Mouse (Mus musculus) kidney, embryonic 14.5 days (tissue): ENCODE measurements around the gene Sesn1. TPM values are rescaled to one million over a fixed set of nuclear protein-coding genes. Genes with fewer than 3 reads are reported as not detected.
A peak's percentile ranks its signal among the peaks of the same experiment; 100 is the strongest.

Source experiments
- ATAC-seq: fragments of 200-750 bp; cut with Nextera tagmentation; 2 replicates; pipeline ENCODE4 v1.8.0; 2017; ENCODE audit warnings: moderate number of reproducible peaks, mild to moderate bottlenecking, moderate TSS enrichment, moderate library complexity; ENCODE audit not compliant: low FRiP score, low TSS enrichment
- H3K27ac ChIP-seq: fragments of 300-500 bp; sonication (generic); 2 replicates; pipeline ENCODE4 v1.5.1; 2014; ENCODE audit warnings: low read depth, mild to moderate bottlenecking, low read length, moderate library complexity, mixed read lengths
- H3K27me3 ChIP-seq: fragments of 300-500 bp; sonication (generic); 2 replicates; pipeline ENCODE4 v1.6.1; 2014; ENCODE audit warnings: mild to moderate bottlenecking, low read length; ENCODE audit not compliant: control insufficient read depth, insufficient read depth
- H3K36me3 ChIP-seq: fragments of 300-500 bp; sonication (generic); 2 replicates; pipeline ENCODE4 v1.6.1; 2014; ENCODE audit warnings: low read length, mixed read lengths; ENCODE audit not compliant: control insufficient read depth, insufficient read depth
- H3K4me1 ChIP-seq: fragments of 300-500 bp; sonication (generic); 2 replicates; pipeline ENCODE4 v1.6.1; 2014; ENCODE audit warnings: low read length, mixed read lengths; ENCODE audit not compliant: control insufficient read depth, insufficient read depth
- H3K4me2 ChIP-seq: fragments of 300-500 bp; sonication (generic); replicated peaks from 2 replicates; pipeline ENCODE4 v1.6.1; 2014; ENCODE audit warnings: low read depth, mild to moderate bottlenecking, low read length
- H3K4me3 ChIP-seq: fragments of 300-500 bp; sonication (generic); 2 replicates; pipeline ENCODE4 v1.5.1; 2014; ENCODE audit warnings: mild to moderate bottlenecking, low read length
- H3K9ac ChIP-seq: fragments of 300-500 bp; sonication (generic); 2 replicates; pipeline ENCODE4 v1.6.1; 2014; ENCODE audit warnings: low read depth, mild to moderate bottlenecking, low read length, moderate library complexity
- H3K9me3 ChIP-seq: fragments of 300-500 bp; sonication (generic); 2 replicates; pipeline ENCODE4 v1.6.1; 2016; ENCODE audit warnings: low read length; ENCODE audit not compliant: control insufficient read depth
- WGBS: fragments of 180-500 bp; shearing (Covaris S2); extraction: QIAGEN DNeasy Blood & Tissue Kit; methylation state at CpG from one replicate; pipeline ENCODE4 v1.1.7; 2014; 5-methylcytosine and 5-hydroxymethylcytosine counted together
- polyA plus RNA-seq: library from polyadenylated mRNA; unstranded; fragments of >200 nt; fragmentation: Nextera tagmentation; extraction: Ambion mirVana; gene quantifications from 2 replicates; pipeline ENCODE4 v1.2.1, GENCODE M21; 2014

The Sesn1 gene
- polyA plus RNA-seq, 1 experiment from 2014 or later: 32.1 TPM

- no peaks in the 10 kb centered on the region for H3K27me3 ChIP-seq
- no peak overlapping the region for H3K27ac ChIP-seq
- no peaks in the 10 kb centered on the region for H3K9me3 ChIP-seq
- H3K4me1 ChIP-seq: no peaks in the 10 kb centered on the region
- WGBS: 89% methylated on average over 6 of the region's 6 CpGs
- H3K36me3 ChIP-seq: no peaks in the 10 kb centered on the region
- H3K4me3 ChIP-seq: no peak overlapping the region
- H3K4me2 ChIP-seq: no peak overlapping the region
- ATAC-seq: no peak
- H3K9ac ChIP-seq: no peak overlapping the region
These were observed 16.9 kb downstream of the Sesn1 start for GRCm38 (mm10) chr10:41826526-41827116.

- no peak for ATAC-seq
- Histone ChIP-seq H3K4me1 (no peaks in the 10 kb centered on the region), H3K9ac (no peak overlapping the region), H3K27ac (no peak overlapping the region), H3K36me3 (no peaks in the 10 kb centered on the region), H3K4me2 (no peak overlapping the region), H3K9me3 (no peaks in the 10 kb centered on the region), H3K4me3 (no peak overlapping the region), H3K27me3 (no peaks in the 10 kb centered on the region)
- 90% methylated on average over 4 of the region's 4 CpGs for WGBS
These were observed 18.0 kb downstream of the Sesn1 start for GRCm38 (mm10) chr10:41827784-41828183.

DNA sequence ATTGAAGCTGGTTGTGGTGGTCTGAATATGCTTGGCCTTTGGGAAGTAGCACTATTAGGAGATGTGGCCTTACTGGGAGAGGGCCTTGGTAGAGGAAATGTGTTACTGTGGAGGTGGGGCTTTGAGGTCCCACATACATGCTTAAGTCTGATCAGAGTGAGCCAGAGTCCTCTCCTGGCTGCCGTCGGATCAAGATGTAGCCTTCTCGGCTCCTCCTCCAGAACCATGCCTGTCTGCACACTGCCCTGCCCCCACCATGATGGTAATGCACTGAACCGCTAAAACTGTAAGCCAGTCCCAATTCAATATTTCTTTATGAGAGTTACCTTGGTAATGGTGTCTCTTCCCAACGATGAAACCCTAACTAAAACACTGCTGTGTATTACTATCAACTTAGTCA is 19.5 kb downstream of the Sesn1 start:
- H3K4me3 ChIP-seq: no peak overlapping the region
- no peak overlapping the region for H3K9ac ChIP-seq
- H3K4me1 ChIP-seq: no peaks in the 10 kb centered on the region
- WGBS: 71% methylated on average over 5 of the region's 5 CpGs
- no peak for ATAC-seq
- no peak overlapping the region for H3K27ac ChIP-seq
- no peaks in the 10 kb centered on the region for H3K36me3 ChIP-seq
- H3K9me3 ChIP-seq: no peaks in the 10 kb centered on the region
- no peak overlapping the region for H3K4me2 ChIP-seq
- H3K27me3 ChIP-seq: no peaks in the 10 kb centered on the region

DNA sequence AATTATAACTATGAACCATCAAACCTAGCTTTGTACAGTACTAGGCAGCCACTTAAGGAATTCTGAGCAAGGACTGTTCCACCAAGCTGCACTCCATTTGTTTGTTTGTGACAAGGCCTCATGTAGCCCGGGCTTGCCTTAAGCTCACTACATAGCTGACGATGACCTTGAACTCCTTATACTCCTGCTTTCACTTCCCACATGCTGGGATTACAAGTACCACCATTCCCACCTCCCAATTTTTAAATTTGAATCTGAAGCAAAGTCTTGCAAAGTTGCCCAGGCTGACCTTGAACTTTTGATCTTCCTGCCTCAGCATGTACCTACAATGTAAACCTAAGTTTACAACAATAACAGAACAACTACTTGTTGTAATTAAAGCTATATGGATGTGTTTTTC is 20.2 kb downstream of the Sesn1 start:
- Histone ChIP-seq H3K36me3 (no peaks in the 10 kb centered on the region), H3K27me3 (no peaks in the 10 kb centered on the region), H3K9ac (no peak overlapping the region), H3K27ac (no peak overlapping the region), H3K4me2 (no peak overlapping the region), H3K4me1 (no peaks in the 10 kb centered on the region), H3K4me3 (no peak overlapping the region), H3K9me3 (no peaks in the 10 kb centered on the region)
- ATAC-seq: no peak
- WGBS: 100% methylated on average over 2 of the region's 2 CpGs

GRCm38 (mm10) chr10:41830445-41830844 is 20.7 kb downstream of the Sesn1 start:
- Histone ChIP-seq H3K27ac (no peak overlapping the region), H3K9ac (no peak overlapping the region), H3K4me3 (no peak overlapping the region), H3K4me1 (no peaks in the 10 kb centered on the region), H3K9me3 (no peaks in the 10 kb centered on the region), H3K27me3 (no peaks in the 10 kb centered on the region), H3K36me3 (no peaks in the 10 kb centered on the region), H3K4me2 (no peak overlapping the region)
- 70% methylated on average over 4 of the region's 4 CpGs for WGBS
- no peak for ATAC-seq

DNA sequence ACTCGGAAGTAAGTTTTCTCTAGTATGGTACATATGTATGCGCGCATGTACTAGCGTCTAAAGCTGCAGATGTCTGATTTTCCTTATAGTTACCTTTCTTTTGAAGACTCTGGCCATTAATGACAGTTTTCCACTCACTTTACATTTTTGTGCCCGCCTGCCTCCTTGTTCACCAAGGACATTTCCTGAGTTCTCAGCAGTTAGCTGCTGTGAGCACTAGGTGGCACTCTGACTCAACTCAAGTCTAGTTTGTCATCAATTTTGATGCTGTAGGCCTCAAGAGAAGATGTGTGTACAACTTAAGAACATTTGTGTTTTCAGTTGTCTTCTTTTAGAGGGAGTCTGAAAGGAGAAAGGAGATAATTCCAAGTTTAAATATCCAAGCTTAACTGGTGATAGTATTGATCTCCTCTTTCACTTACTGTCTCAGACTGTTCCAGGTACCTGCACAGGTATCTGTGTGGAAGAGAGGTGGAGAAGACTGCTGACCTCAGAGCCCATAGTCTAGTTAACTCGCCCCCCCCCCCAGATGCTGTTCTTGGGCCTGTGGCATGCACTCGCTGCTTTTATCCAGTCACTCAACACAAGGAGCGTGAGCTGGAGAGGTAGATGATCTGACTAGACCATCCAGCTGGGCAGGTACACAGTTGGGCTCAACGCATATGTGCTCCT is 21.3 kb downstream of the Sesn1 start:
- H3K27ac ChIP-seq: no peak overlapping the region

DNA sequence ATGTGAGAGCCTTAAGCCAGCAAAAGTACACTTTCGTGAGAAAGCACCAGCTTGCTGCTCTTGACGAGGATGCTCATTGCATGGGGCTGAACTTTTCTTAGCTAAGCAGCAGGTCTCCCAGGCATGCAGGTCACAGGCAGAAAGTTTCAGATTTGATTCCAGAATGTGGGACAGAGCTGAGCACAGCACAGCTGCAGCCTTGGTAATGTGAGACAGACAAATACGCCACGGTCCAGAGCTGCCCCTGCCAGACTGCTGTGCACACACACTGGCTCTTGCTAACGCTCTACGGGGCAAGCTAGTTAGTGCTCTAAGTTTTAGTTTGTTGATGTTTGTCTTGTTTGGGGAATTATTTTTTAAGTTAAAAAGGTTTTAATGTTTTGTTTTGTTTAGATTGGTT is 22.5 kb downstream of the Sesn1 start:
- Histone ChIP-seq H3K9ac (no peak overlapping the region), H3K4me2 (no peak overlapping the region), H3K27ac (no peak overlapping the region), H3K4me1 (no peaks in the 10 kb centered on the region), H3K9me3 (no peaks in the 10 kb centered on the region), H3K27me3 (no peaks in the 10 kb centered on the region), H3K4me3 (no peak overlapping the region), H3K36me3 (no peaks in the 10 kb centered on the region)
- 28% methylated on average over 6 of the region's 6 CpGs for WGBS
- ATAC-seq: peak; percentile 90

More for the DNA sequence above, 21.3 kb downstream of the Sesn1 start:
- no peak overlapping the region for H3K4me2 ChIP-seq
- H3K4me1 ChIP-seq: no peaks in the 10 kb centered on the region
- no peaks in the 10 kb centered on the region for H3K36me3 ChIP-seq
- no peaks in the 10 kb centered on the region for H3K9me3 ChIP-seq
- H3K9ac ChIP-seq: no peak overlapping the region
- 51% methylated on average over 9 of the region's 9 CpGs for WGBS
- 0 out of 2 replicates have a peak, but pooled peaks have one; percentile 43 for ATAC-seq
- no peaks in the 10 kb centered on the region for H3K27me3 ChIP-seq
- H3K4me3 ChIP-seq: no peak overlapping the region

GRCm38 (mm10) chr10:41834131-41834530 is 24.4 kb downstream of the Sesn1 start:
- Histone ChIP-seq H3K4me2 (no peak overlapping the region), H3K9me3 (no peaks in the 10 kb centered on the region), H3K27ac (no peak overlapping the region), H3K4me1 (no peaks in the 10 kb centered on the region), H3K9ac (no peak overlapping the region), H3K27me3 (no peaks in the 10 kb centered on the region), H3K4me3 (no peak overlapping the region), H3K36me3 (no peaks in the 10 kb centered on the region)
- WGBS: 80% methylated on average over 2 of the region's 2 CpGs
- ATAC-seq: no peak

DNA sequence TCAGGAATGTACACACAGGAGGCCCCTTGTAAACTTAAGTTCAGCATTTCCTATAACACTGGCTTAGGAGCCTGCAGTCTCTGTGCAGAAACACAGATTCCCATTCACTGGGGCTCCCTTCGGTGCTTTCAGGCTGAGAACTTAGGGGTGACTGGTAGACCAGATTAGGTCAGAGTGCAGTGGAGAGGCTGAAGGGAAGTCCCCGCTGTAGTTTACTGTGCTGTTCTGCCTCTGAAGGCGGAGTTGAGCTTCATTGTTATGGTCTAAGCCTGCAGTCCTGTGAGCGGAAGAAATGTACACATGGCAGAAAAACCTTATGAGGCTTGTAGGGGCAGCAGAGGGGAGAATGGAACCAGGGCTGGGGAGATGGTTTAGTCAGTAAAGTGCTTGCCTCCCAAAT is 29.2 kb downstream of the Sesn1 start:
- no peaks in the 10 kb centered on the region for H3K27me3 ChIP-seq
- H3K4me1 ChIP-seq: no peaks in the 10 kb centered on the region
- H3K36me3 ChIP-seq: no peaks in the 10 kb centered on the region
- H3K4me2 ChIP-seq: no peak overlapping the region
- 0 out of 2 replicates have a peak, but pooled peaks cover 3% of the 10 kb centered on the region for H3K9me3 ChIP-seq
- H3K9ac ChIP-seq: no peak overlapping the region
- H3K27ac ChIP-seq: no peak overlapping the region
- WGBS: 86% methylated on average over 4 of the region's 4 CpGs
- no peak overlapping the region for H3K4me3 ChIP-seq
- no peak for ATAC-seq
